Mouse (Mus musculus) thymus, postnatal 10 days (tissue): Measurements from ENCODE around the gene Cfhr2.
"Not testable (repeated sequence)": the region's sequence is repeated elsewhere in the genome, so short reads cannot be mapped to it uniquely, and the experiment has no call there.

Experiments used
- DNase-seq, 2 experiments: peaks; one replicate each; pipeline ENCODE4 v3.0.0; 2021; ENCODE audit warnings: low spot score in 2 of 2

Gene Cfhr2

GRCm38 (mm10) chr1:139858548-139858947 lies at the start of gene Cfhr2:
Gene Cfhr2, minus strand, starts transcription at chr1:139858702.
- DNase-seq: no peak

- no peak for DNase-seq
Measured at GRCm38 (mm10) chr1:139863751-139864150, 5.2 kb upstream of the Cfhr2 start.

GRCm38 (mm10) chr1:139860176-139860575 lies 1.7 kb upstream of the Cfhr2 start:
- no peak for DNase-seq

- no peak for DNase-seq
Measured at GRCm38 (mm10) chr1:139839699-139840098, 18.8 kb downstream of the Cfhr2 start.

- DNase-seq: no peak
Measured at GRCm38 (mm10) chr1:139839290-139839689, 19.2 kb downstream of the Cfhr2 start.

- DNase-seq: no peak
Measured at GRCm38 (mm10) chr1:139808594-139808993, 49.9 kb downstream of the Cfhr2 start.

GRCm38 (mm10) chr1:139781143-139781542 lies 77.4 kb downstream of the Cfhr2 start, which contains the start of gene Gm4788:
Gene Gm4788, minus strand, starts transcription at chr1:139781243.
- DNase-seq: no peak

GRCm38 (mm10) chr1:139769913-139770312 lies 88.6 kb downstream of the Cfhr2 start:
- not testable (repeated sequence) for DNase-seq
